Mouse (Mus musculus): Measurements from ENCODE around the gene Mrps36. TPM values are rescaled to one million over a fixed set of nuclear protein-coding genes. Genes with fewer than 3 reads are reported as not detected.
"Not testable (repeated sequence)": the region's sequence is repeated elsewhere in the genome, so short reads cannot be mapped to it uniquely, and the experiment has no call there.

Mrps36 gene
- 136 TPM for polyA plus RNA-seq (2021)

DNA sequence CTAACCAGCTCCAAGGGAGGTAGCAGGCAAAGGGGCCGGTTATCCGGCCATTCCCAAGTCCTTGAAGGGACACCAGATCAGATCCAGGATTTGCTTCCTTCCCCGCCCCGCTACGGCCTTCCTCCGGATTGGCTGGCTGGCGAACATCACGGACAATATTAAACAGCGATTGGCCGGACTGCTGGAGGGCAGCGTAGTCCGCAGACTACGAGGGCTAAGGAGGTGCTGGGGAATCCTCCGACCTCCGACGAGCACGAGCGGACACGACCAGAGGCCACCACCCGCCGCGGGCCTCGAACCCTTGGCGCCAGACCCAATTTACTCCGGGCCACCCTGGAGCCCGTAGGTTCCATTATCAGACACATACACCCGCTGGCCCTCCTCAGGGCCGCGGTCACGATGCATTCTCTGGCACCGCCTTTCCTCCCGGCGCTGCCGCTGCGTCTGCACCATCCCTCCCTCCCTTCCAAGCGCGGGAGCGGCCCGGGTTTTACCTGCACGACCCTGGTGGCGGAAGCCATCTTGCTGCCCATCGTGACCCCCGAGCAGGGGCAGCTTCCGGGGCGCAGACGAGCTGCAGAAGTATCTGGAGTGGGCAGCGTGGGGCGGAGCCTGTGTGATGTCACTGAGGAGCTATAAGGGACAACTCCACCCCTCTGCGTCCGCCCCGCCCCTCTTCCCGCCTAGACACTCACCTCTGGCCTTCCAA lies at the start of gene Mrps36:
Gene Mrps36 (minus strand): TSS at position 624 of the 709 bp plus-strand sequence.
- DNase-seq (ENCODE audit: low read depth, low spot score), result peak; percentile 74
- peak; percentile 98 for ATAC-seq
- no peak for TF ChIP-seq CTCF (IDR thresholded peaks at IDR 0.05)
- POLR2A ChIA-PET, result interaction anchor here (0.7 to 1.1 kb wide), 4 partner anchors 11 to 42 kb away, joined by 3 to 5 read pairs (median 4); partner anchors contain the start of genes Ccnb1 and Cenph
- in situ Hi-C loops (cut with MboI; ENCODE audit: low pct_unique_long_range_greater_than_20kb), result no loop called here
- CTCF ChIA-PET, result interaction anchor here (1.0 to 1.6 kb wide), 3 partner anchors 9 to 24 kb away, joined by 3 to 7 read pairs (median 3); no protein-coding TSS in a partner anchor
- no peaks in the 10 kb centered on the region for H3K27me3 ChIP-seq

DNA sequence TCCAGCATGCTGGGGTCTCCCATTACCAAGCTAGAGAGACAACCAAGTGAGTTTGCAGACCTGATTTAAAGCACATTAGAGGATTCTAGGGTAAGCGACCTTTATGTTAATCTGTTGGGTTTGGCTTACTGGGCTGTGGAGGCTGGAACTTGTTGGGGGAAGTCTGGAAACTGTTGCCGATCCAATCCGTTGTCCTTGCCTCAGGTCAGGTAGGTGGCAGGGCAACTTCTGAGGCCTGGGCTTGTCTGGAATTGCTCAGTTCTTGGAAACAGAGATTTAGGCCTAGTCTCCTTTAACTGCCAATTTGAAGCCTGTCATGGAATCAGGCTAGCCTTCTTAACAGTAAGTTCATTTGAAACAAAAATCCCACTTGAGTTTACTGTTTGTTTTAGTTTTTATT lies 44.6 kb upstream of the Mrps36 start:
- ChIA-PET CTCF (no interaction called here), POLR2A (no interaction called here)
- DNase-seq (ENCODE audit: low read depth, low spot score) (no peak), ATAC-seq (no peak)
- in situ Hi-C loops (cut with MboI; ENCODE audit: low pct_unique_long_range_greater_than_20kb), result no loop called here
- no peaks in the 10 kb centered on the region for H3K27me3 ChIP-seq
- no peak for TF ChIP-seq CTCF (IDR thresholded peaks at IDR 0.05)

DNA sequence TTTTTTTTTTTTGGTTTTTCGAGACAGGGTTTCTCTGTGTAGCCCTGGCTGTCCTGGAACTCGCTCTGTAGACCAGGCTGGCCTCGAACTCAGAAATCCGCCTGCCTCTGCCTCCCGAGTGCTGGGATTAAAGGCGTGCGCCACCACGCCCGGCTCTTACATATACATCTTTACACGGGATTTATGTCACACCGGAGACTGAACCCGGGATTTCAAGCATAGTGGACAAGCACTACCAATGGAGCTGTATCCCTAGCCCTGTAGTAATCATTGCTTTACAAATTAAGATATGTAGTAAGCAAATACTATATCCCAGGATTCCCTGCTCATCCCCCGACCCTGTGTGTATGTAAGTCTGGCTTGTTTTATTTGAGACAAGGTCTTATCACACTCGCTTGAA lies 43.6 kb upstream of the Mrps36 start:
- ATAC-seq, result not testable (repeated sequence)

DNA sequence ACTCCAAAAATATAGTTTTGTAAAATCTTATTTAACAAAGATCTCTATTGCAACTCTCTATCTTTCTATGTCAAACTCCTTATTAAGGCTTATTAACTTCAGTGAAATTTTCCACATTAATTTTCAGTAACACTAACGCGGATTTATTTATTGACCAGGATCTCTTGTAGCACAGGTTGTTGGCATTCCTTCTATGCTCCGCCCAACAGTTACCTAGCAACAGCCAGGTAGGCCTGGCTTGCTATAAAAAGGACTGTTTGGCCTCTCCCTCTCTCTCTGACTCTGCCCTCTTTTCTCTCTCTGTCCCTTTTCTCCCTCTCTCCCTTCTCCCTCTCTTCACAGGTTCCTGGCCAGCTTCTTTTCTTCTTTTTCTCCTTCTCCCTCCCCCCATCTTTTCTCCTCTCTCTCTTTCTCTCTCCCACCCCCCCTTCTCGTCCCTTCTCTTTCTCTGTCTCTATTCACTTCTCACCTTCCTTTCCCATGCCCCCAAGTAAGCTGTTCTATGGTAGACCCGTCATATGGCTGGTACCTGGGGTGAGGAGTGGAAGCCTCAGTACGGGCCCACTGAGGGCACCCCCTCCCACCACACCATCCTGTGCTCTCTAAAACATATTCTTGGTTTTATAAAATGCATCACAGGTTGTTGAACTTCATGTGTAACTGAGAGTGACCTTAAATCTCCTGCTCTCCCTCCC lies 43.0 kb upstream of the Mrps36 start:
- DNase-seq (ENCODE audit: low read depth, low spot score) (no peak), ATAC-seq (no peak)
- in situ Hi-C loops (cut with MboI; ENCODE audit: low pct_unique_long_range_greater_than_20kb), result no loop called here
- ChIA-PET CTCF (no interaction called here), POLR2A (no interaction called here)
- TF ChIP-seq CTCF (IDR thresholded peaks at IDR 0.05), result no peak
- no peaks in the 10 kb centered on the region for H3K27me3 ChIP-seq

More for the DNA sequence above, 43.6 kb upstream of the Mrps36 start:
- POLR2A ChIA-PET; in situ Hi-C loops (cut with MboI; ENCODE audit: low pct_unique_long_range_greater_than_20kb); CTCF ChIA-PET; H3K27me3 ChIP-seq; DNase-seq (ENCODE audit: low read depth, low spot score): not testable (repeated sequence)

DNA sequence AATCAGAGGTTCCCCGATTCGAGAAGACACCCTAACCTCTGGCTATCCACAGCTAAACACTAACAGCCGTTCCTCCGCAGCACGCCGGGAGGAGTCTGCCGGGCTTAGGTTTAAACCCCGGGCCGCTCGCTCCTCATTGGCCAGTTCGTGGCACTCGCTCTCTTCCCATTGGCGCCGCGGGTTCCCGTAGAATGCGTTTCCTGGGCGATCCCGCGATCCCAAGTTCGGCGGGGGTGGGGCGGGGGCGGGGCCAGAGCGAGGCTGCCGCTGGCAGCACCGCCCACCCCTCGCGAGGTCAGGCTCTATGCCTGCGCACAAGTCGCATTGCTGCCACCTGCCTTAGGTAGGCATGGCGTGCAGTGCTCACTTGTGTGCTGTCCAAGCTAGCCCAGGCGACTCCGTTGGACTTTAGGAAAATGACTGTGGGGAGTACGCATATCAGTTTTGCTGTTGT lies 42.0 kb upstream of the Mrps36 start, which contains the start of gene Ccnb1:
Gene Ccnb1 (minus strand): TSS at position 157 of the 454 bp plus-strand sequence.
- POLR2A ChIA-PET, result interaction anchor here (1.3 kb wide), 1 partner anchor 43 kb away, joined by 5 read pairs; no protein-coding TSS in a partner anchor
- ATAC-seq, result peak; percentile 97
- in situ Hi-C loops (cut with MboI; ENCODE audit: low pct_unique_long_range_greater_than_20kb), result no loop called here
- no peak for TF ChIP-seq CTCF (IDR thresholded peaks at IDR 0.05)
- H3K27me3 ChIP-seq, result no peaks in the 10 kb centered on the region
- CTCF ChIA-PET, result no interaction called here
- DNase-seq (ENCODE audit: low read depth, low spot score), result peak; percentile 57

DNA sequence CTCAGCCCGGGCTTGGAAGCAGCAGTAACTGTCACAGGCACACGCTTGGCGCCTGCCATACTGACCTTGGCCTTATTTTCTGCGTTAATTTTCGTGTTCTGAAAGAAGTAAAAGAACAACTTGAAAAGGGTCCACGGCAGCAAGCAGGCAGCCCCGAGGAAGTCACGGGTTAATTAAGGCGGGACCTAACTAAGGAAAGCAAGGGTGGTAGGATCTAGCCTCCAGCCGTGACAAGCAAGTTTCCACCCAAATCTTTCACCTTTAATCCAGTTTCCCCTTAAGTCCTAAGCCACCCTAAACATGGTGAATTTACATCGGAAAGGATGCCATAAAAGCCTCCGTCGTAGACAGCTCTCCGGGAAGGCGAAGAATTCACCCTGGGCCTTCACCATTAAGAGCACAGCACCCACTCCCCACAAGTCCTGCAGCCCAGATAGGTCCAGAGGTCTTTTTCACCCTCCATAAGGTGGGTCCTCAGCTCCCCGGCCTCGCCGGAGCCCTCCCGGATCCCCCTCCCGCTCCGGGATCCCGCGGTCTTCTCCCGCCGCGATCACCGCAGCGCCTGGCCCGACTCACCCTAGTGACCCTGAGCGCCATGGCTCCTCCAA lies 41.5 kb upstream of the Mrps36 start:
- no peak for TF ChIP-seq CTCF (IDR thresholded peaks at IDR 0.05)
- CTCF ChIA-PET, result no interaction called here
- no peaks in the 10 kb centered on the region for H3K27me3 ChIP-seq
- no peak for DNase-seq (ENCODE audit: low read depth, low spot score)
- no peak for ATAC-seq
- in situ Hi-C loops (cut with MboI; ENCODE audit: low pct_unique_long_range_greater_than_20kb), result no loop called here
- POLR2A ChIA-PET, result interaction anchor here (1.0 to 1.3 kb wide), 2 partner anchors 42 to 126 kb away, joined by 3 to 5 read pairs; no protein-coding TSS in a partner anchor

DNA sequence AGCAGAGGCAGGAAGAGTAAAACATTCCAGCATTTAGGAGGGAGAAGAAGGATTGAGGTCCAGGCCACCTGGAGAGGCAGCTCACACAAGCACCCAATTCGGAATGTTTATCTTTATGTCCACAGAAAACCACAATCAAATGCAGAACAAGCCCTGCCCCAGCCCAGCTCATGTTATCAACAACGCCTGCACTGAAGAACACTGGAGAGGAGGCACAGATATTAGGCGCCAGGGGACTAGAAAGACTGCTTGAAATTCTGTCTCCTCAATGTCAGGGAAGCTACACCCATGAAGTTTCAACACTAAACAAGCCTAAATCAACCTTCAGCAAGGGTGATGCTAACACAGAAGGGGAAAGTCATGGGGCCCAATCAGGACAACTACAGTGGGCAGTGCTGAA lies 33.0 kb upstream of the Mrps36 start:
- POLR2A ChIA-PET, result no interaction called here
- TF ChIP-seq CTCF (IDR thresholded peaks at IDR 0.05), result no peak
- DNase-seq (ENCODE audit: low read depth, low spot score) (no peak), ATAC-seq (no peak)
- no peaks in the 10 kb centered on the region for H3K27me3 ChIP-seq
- in situ Hi-C loops (cut with MboI; ENCODE audit: low pct_unique_long_range_greater_than_20kb), result no loop called here
- CTCF ChIA-PET, result no interaction called here

DNA sequence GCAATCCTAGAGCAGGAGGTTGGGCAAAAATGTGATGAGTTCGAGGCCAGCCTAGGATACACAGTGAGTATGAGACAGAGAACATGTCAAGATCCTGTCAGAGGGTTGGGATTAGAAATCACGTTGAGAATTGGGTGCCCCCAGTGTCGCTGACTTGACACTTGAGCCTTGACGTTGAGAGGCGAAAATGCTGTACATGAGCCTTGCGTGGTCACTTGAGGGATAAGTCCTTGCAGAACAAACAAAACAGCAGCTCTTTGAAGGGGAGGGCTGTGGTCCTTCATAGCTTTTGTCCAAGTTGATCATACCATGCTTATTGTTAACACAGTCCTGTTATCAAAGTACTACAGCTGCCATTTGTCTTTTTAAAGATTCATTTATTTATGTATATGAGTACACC lies 32.3 kb upstream of the Mrps36 start:
- in situ Hi-C loops (cut with MboI; ENCODE audit: low pct_unique_long_range_greater_than_20kb), result no loop called here
- no peak for TF ChIP-seq CTCF (IDR thresholded peaks at IDR 0.05)
- ATAC-seq (no peak), DNase-seq (ENCODE audit: low read depth, low spot score) (no peak)
- H3K27me3 ChIP-seq, result no peaks in the 10 kb centered on the region
- ChIA-PET POLR2A (no interaction called here), CTCF (no interaction called here)

DNA sequence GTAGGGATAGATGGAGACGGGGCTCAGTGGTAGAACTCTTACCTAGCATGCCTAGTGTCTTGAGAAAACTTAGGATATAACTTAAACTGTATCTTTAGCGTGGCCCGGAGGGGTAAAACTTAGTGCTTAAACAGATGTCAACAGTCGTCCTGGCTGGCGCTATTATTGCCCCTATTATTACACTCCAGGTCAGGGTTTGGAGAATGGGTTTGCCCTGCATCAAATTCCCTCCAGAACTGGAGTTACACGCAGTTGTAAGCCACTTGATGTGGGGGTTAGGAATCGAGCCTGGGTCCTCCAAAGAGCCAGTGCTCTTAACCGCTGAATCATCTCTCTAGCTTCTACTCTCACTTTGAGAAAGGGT lies 31.6 kb upstream of the Mrps36 start:
- ATAC-seq, result no peak

DNA sequence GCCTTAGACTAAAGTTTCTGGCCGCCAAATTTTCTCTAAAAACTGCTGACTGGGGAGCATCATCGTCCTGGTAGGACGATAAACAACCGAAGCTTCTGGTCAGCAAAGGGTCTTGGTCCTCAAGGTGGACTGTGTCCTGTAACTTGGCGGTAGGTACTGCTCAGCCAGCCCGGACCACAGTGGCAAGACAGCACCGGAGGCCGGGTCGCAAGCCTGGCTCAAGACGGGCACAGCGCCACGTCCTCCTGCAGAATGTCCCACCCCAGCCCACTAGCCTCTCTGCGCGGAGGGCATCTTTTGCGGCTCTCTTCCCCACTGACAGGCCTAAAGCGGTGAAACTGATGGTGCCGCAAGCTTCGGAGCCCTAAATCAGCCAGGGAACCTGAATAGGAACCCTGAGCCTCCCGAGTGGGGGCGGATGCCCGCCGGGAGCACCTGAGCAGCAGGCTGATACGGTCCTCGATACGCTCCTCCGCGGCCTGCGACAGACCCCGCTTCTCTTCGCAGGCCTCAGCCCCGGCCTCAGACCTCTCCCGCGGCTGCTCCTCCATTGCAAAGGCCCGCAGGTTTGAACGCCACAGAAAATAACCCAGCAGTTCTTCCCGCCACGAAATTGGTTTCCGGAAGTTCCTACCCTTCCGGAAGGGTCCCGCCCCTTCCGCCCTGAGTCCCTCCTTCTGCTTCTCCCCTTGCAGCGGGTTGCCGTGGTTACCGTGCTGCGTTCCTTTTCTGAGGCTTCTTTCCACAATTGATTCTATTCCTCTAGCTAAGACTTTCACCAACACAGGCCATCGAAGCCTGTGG lies 31.0 kb upstream of the Mrps36 start, which contains the start of gene Cenph:
Gene Cenph (minus strand): TSS at position 648 of the 804 bp plus-strand sequence.
- ATAC-seq, result peak; percentile 77
- ChIA-PET POLR2A (interaction anchor here (1.0 kb wide), 1 partner anchor 32 kb away, joined by 3 read pairs; no protein-coding TSS in a partner anchor), CTCF (interaction anchor here (0.6 kb wide), 1 partner anchor 38 kb away, joined by 3 read pairs; no protein-coding TSS in a partner anchor)
- in situ Hi-C loops (cut with MboI; ENCODE audit: low pct_unique_long_range_greater_than_20kb), result no loop called here
- peak; percentile 48 for DNase-seq (ENCODE audit: low read depth, low spot score)
- no peaks in the 10 kb centered on the region for H3K27me3 ChIP-seq
- no peak for TF ChIP-seq CTCF (IDR thresholded peaks at IDR 0.05)

More for the DNA sequence above, 31.6 kb upstream of the Mrps36 start:
- ChIA-PET CTCF (interaction anchor here (0.6 kb wide), 1 partner anchor 38 kb away, joined by 3 read pairs; no protein-coding TSS in a partner anchor), POLR2A (interaction anchor here (1.0 kb wide), 1 partner anchor 33 kb away, joined by 3 read pairs; no protein-coding TSS in a partner anchor)
- no peak for TF ChIP-seq CTCF (IDR thresholded peaks at IDR 0.05)
- no peaks in the 10 kb centered on the region for H3K27me3 ChIP-seq
- in situ Hi-C loops (cut with MboI; ENCODE audit: low pct_unique_long_range_greater_than_20kb), result no loop called here
- no peak for DNase-seq (ENCODE audit: low read depth, low spot score)

All from Patski (cell line).